Mouse (Mus musculus) naive thymus-derived CD4-positive, alpha-beta T cell, adult 5 months (primary cell): ENCODE measurements around the gene Mrnip. TPM values are rescaled to one million over a fixed set of nuclear protein-coding genes. Genes with fewer than 3 reads are reported as not detected.

Experiments used
- polyA plus RNA-seq: library from polyadenylated mRNA; unstranded; fragments of 100-300 nt; shearing (Covaris generic); gene quantifications from one replicate; pipeline ENCODE4 v1.2.1, GENCODE M21; 2017

The Mrnip gene
- polyA plus RNA-seq: 1.6 TPM

DNA sequence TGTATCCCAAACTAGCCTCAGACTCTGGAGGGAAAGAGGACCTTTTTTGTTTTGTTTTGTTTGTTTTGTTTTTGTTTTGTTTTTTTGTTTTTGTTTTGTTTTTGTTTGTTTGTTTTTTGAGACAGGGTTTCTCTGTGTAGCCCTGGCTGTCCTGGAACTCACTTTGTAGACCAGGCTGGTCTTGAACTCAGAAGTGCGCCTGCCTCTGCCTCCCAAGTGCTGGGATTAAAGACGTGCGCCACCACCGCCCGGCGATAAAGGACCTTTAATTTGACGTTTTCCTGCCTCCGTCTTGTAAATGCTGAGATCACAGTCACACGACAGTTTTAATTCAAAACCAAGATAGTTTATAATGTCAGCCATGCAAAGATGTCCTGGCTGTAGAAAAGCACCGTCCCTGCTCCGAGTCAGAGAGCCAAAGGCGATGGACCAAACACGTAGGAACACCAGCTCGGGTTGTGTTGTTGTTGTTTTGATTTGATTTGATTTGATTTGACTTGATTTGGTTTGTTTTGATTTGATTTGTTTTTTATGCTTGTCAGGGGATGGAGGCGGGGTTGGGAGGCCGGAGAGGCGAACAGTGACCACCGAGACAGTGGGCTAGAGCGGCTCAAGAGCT is at the start of gene Mrnip:
Gene Mrnip, plus strand, starts transcription at position 334 of the 619 bp plus-strand sequence.

DNA sequence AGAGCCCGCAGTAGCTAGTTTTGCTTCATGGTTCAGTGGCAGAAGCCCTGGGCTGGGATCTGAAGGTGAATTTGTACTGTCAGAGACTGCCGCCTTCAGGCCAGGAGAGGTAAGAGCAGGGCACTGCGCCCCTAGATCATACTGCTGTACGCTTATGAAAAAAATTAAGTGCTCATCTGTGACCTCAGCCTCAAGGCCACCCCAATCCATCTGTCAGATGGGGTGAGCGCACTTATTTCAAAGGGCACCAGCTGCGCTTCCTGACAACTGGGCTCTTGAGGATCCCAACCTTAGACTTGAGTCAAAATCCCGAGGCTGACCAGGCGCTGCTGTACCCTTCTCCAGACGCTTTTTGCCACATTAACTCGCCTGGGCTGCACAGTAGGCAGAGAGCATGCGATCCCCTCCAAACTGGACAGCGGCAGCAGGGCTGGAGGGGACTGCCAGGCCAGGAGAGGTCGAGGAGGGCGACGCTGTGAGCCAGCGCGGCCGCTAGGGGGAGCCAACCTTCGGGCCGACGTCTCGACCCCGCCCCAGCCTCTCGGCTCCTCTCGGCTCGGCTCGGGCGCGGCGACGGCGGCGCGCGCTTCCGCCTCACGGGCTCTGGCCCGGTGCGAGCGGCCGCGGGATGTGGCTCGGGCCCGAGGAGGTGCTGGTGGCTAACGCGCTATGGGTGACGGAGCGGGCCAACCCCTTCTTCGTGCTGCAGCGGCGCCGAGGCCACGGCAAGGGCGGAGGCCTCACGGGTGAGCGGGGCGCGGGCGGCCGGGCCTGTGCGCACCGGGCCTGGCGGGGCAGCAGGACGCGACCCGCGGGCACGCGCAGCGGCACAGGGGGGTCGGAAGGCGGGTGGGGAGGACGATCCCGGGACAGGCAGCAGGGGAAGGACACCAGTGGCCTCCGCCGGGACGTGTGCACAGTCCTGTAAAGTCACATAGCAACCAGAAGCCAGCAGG is 43.2 kb upstream of the Mrnip start, which contains the start of gene Tbc1d9b:
Gene Tbc1d9b, plus strand, starts transcription at position 586 of the 956 bp plus-strand sequence.

DNA sequence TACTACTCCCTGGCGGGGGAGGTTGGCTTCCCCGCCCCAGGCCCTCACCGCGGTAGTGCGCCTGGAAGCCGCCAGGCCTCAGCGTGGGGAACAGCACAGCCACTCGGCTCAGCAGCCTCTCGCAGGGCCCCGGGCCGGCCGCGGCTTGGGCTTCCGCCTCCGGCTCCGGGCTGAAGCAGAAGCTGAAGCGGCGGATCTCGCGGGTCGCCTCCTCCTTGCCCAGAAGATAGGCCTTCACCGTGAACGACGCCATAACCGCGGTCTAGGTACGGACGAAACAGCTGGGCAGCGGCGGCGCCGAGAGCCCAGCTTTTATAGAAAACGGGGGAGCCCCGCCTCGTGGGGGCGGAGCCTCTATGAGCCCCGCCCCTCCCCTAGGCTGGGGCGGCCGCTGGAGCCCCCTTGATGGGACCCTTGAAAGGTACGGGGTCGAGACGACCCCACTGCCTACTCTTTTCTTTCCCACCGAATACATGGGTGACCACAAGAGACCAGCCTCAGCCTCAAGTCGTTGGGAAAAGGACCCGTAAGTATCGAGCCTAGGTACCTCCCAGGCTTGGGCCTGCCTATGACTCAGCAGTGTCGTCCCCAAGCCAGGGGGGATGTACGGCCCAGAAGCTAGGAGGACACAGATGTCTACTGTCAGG is 36.4 kb downstream of the Mrnip start, which contains the start of the genes Sqstm1 and Mgat4b:
Gene Sqstm1, minus strand, starts transcription at position 323 of the 647 bp plus-strand sequence.
Gene Mgat4b, plus strand, starts transcription at position 386 of the 647 bp plus-strand sequence.

DNA sequence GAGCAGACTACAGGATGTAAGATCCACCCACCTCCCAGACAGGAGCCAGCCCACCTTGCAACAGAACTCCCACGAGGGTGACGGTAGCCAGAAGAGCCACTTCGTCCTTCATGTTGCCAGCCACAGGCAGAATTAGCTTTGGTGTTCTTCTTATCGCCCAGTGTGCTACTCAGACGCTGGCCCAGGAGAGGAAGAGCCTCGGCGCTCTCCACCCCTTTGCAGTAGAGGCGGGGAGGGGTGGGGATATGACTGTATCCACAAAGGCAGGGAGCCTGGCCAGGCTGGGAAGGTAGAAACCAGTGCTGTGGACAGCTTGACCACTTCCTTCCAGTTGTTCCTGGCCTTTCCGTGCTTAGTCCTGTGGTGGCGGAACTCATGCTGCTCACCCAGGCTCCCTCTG is 64.1 kb downstream of the Mrnip start, which contains the start of gene Ltc4s:
Gene Ltc4s, minus strand, starts transcription at position 293 of the 400 bp plus-strand sequence.

Other genes starting within 250 kb of the Mrnip start
- gene Rnf130, start 149.1 kb upstream of the Mrnip start, polyA plus RNA-seq: 46.8 TPM
- gene Tbc1d9b, start 43.0 kb upstream of the Mrnip start, polyA plus RNA-seq: 52.6 TPM
- 874 TPM for gene Sqstm1, start 36.4 kb downstream of the Mrnip start, polyA plus RNA-seq
- gene Mgat4b, start 36.4 kb downstream of the Mrnip start, polyA plus RNA-seq: 7.9 TPM
- 1.1 TPM for gene Ltc4s, start 64.2 kb downstream of the Mrnip start, polyA plus RNA-seq
- 5.9 TPM for gene Maml1, start 117.9 kb downstream of the Mrnip start, polyA plus RNA-seq
- 139 TPM for gene Canx, start 151.2 kb downstream of the Mrnip start, polyA plus RNA-seq
- not detected for gene Cby3, start 180.0 kb downstream of the Mrnip start, polyA plus RNA-seq
- 333 TPM for gene Hnrnph1, start 202.5 kb downstream of the Mrnip start, polyA plus RNA-seq